Mouse (Mus musculus) MEL (cell line): ENCODE data around the gene Olfr97. TPM values are rescaled to one million over a fixed set of nuclear protein-coding genes. Genes with fewer than 3 reads are reported as not detected.
A peak's percentile ranks its signal among the peaks of the same experiment; 100 is the strongest.

Source experiments
- DNase-seq: peaks from one replicate; pipeline ENCODE4 v3.0.0; 2011; ENCODE audit warnings: low read depth, low spot score
- H3K27ac ChIP-seq: 2 replicates; pipeline ENCODE4 v1.5.1; 2012; ENCODE audit warnings: low read depth, mild to moderate bottlenecking, control low read depth, low read length, moderate library complexity; ENCODE audit not compliant: control insufficient read depth
- H3K27me3 ChIP-seq, 2 experiments: fragments of 150-350 bp in 1 of 2; sonication (generic) in 1 of 2; 2 replicates each; pipeline ENCODE4 v1.6.1; 2012; ENCODE audit warnings: low read length in 2 of 2, mild to moderate bottlenecking in 2 of 2, improper control_type of control experiment in 1 of 2, moderate library complexity in 1 of 2; ENCODE audit not compliant: insufficient read depth in 2 of 2, control insufficient read depth in 1 of 2
- H3K36me3 ChIP-seq, 2 experiments: 2 replicates each; pipeline ENCODE4 v1.6.1; 2012 to 2014; ENCODE audit warnings: low read length in 2 of 2, improper control_type of control experiment in 1 of 2, inconsistent platforms in 1 of 2, mild to moderate bottlenecking in 1 of 2; ENCODE audit not compliant: insufficient read depth in 2 of 2, control insufficient read depth in 1 of 2
- H3K4me1 ChIP-seq, 2 experiments: fragments of 150-350 bp in 1 of 2; sonication (generic) in 1 of 2; 2 replicates each; pipeline ENCODE4 v1.6.1; 2012; ENCODE audit warnings: low read length in 2 of 2, improper control_type of control experiment in 1 of 2, mild to moderate bottlenecking in 1 of 2; ENCODE audit not compliant: insufficient read depth in 2 of 2, control insufficient read depth in 1 of 2
- H3K4me3 ChIP-seq, 2 experiments: fragments of 150-350 bp in 1 of 2; sonication (generic) in 1 of 2; 2 replicates each; pipeline ENCODE4 v1.5.1; 2012; ENCODE audit warnings: low read depth in 2 of 2, low read length in 2 of 2, mild to moderate bottlenecking in 2 of 2, moderate library complexity in 2 of 2, control low read depth in 1 of 2, improper control_type of control experiment in 1 of 2; ENCODE audit not compliant: control insufficient read depth in 1 of 2, insufficient read depth in 1 of 2
- H3K79me2 ChIP-seq: 2 replicates; pipeline ENCODE4 v1.6.1; 2012; ENCODE audit warnings: mild to moderate bottlenecking, low read length, moderate library complexity; ENCODE audit not compliant: control insufficient read depth, poor library complexity, insufficient read depth
- H3K9ac ChIP-seq: 2 replicates; pipeline ENCODE4 v1.6.1; 2012; ENCODE audit warnings: low read depth, mild to moderate bottlenecking, control low read depth, low read length, moderate library complexity; ENCODE audit not compliant: control insufficient read depth, poor library complexity, severe bottlenecking
- H3K9me3 ChIP-seq: fragments of 150-350 bp; sonication (generic); replicated peaks from 2 replicates; pipeline ENCODE4 v1.6.1; 2012; ENCODE audit warnings: mild to moderate bottlenecking, low read length, improper control_type of control experiment, moderate library complexity; ENCODE audit not compliant: insufficient read depth
- BHLHE40 ChIP-seq: IDR thresholded peaks from 2 replicates; pipeline ENCODE4 v1.6.1; 2012; ENCODE audit warnings: low read depth, mild to moderate bottlenecking, inconsistent platforms, low read length, improper control_type of control experiment, borderline replicate concordance
- CHD1 ChIP-seq: IDR thresholded peaks from 2 replicates; pipeline ENCODE4 v1.6.1; 2012; ENCODE audit warnings: low read depth, mild to moderate bottlenecking, inconsistent platforms, low read length, improper control_type of control experiment
- CHD2 ChIP-seq: IDR thresholded peaks from 2 replicates; pipeline ENCODE4 v1.6.1; 2011; ENCODE audit warnings: low read length, improper control_type of control experiment
- E2F4 ChIP-seq: IDR thresholded peaks from 2 replicates; pipeline ENCODE4 v1.6.1; 2011; ENCODE audit warnings: low read depth, low read length, improper control_type of control experiment, borderline replicate concordance
- EP300 ChIP-seq, 2 experiments: IDR thresholded peaks; 2 replicates each; pipeline ENCODE4 v1.6.1; 2011; ENCODE audit warnings: improper control_type of control experiment in 2 of 2, low read length in 2 of 2, low read depth in 1 of 2, mild to moderate bottlenecking in 1 of 2
- ETS1 ChIP-seq: IDR thresholded peaks from 2 replicates; pipeline ENCODE4 v1.6.1; 2012; ENCODE audit warnings: low read depth, mild to moderate bottlenecking, inconsistent platforms, low read length, improper control_type of control experiment, moderate library complexity
- GABPA ChIP-seq: IDR thresholded peaks from 2 replicates; pipeline ENCODE4 v1.6.1; 2012; ENCODE audit warnings: low read depth, mild to moderate bottlenecking, inconsistent platforms, low read length, improper control_type of control experiment, moderate library complexity
- GATA1 ChIP-seq: IDR thresholded peaks from 2 replicates; pipeline ENCODE4 v1.6.1; 2011; ENCODE audit warnings: low read depth, low read length, improper control_type of control experiment
- JUND ChIP-seq: IDR thresholded peaks from 2 replicates; pipeline ENCODE4 v1.6.1; 2011; ENCODE audit warnings: low read depth, mild to moderate bottlenecking, improper control_type of control experiment, low read length
- MAFK ChIP-seq: IDR thresholded peaks from 2 replicates; pipeline ENCODE4 v1.6.1; 2011; ENCODE audit warnings: low read depth, mild to moderate bottlenecking, low read length, improper control_type of control experiment, borderline replicate concordance
- MAX ChIP-seq: IDR thresholded peaks from 2 replicates; pipeline ENCODE4 v1.6.1; 2011; ENCODE audit warnings: low read length, improper control_type of control experiment
- MAZ ChIP-seq: IDR thresholded peaks from 2 replicates; pipeline ENCODE4 v1.6.1; 2012; ENCODE audit warnings: low read depth, mild to moderate bottlenecking, inconsistent platforms, low read length, improper control_type of control experiment
- MYC ChIP-seq: IDR thresholded peaks from 2 replicates; pipeline ENCODE4 v1.6.1; 2011; ENCODE audit warnings: low read depth, mild to moderate bottlenecking, low read length, improper control_type of control experiment, moderate library complexity
- RAD21 ChIP-seq: IDR thresholded peaks from 2 replicates; pipeline ENCODE4 v1.6.1; 2011; ENCODE audit warnings: mild to moderate bottlenecking, low read depth, low read length, improper control_type of control experiment
- SIN3A ChIP-seq: IDR thresholded peaks from 2 replicates; pipeline ENCODE4 v1.6.1; 2012; ENCODE audit warnings: low read length, improper control_type of control experiment, inconsistent platforms
- SMC3 ChIP-seq: IDR thresholded peaks from 2 replicates; pipeline ENCODE4 v1.6.1; 2011; ENCODE audit warnings: low read depth, low read length, improper control_type of control experiment
- TCF12 ChIP-seq: IDR thresholded peaks from 2 replicates; pipeline ENCODE4 v1.6.1; 2014; ENCODE audit warnings: low read depth, mild to moderate bottlenecking, inconsistent platforms, low read length, improper control_type of control experiment, moderate library complexity
- USF1 ChIP-seq: IDR thresholded peaks from 2 replicates; pipeline ENCODE4 v1.6.1; 2014; ENCODE audit warnings: low read depth, mild to moderate bottlenecking, inconsistent platforms, low read length, improper control_type of control experiment, moderate library complexity
- USF2 ChIP-seq, 2 experiments: IDR thresholded peaks; 2 replicates each; pipeline ENCODE4 v1.6.1; 2011 to 2012; ENCODE audit warnings: improper control_type of control experiment in 2 of 2, low read length in 2 of 2, borderline replicate concordance in 1 of 2, inconsistent platforms in 1 of 2, low read depth in 1 of 2, mild to moderate bottlenecking in 1 of 2; ENCODE audit not compliant: insufficient read depth in 1 of 2
- ZC3H11A ChIP-seq: IDR thresholded peaks from 2 replicates; pipeline ENCODE4 v1.6.1; 2012; ENCODE audit warnings: low read depth, mild to moderate bottlenecking, inconsistent platforms, low read length, improper control_type of control experiment
- ZMIZ1 ChIP-seq: IDR thresholded peaks from 2 replicates; pipeline ENCODE4 v1.6.1; 2012; ENCODE audit warnings: low read depth, mild to moderate bottlenecking, inconsistent platforms, low read length, improper control_type of control experiment, moderate library complexity
- ZNF384 ChIP-seq: IDR thresholded peaks from 2 replicates; pipeline ENCODE4 v1.6.1; 2012; ENCODE audit warnings: low read depth, mild to moderate bottlenecking, inconsistent platforms, low read length, improper control_type of control experiment
- polyA plus RNA-seq, 2 experiments: library from polyadenylated mRNA; stranded (reverse) in 1 of 2; unstranded in 1 of 2; fragments of >175 nt in 1 of 2; fragments of >200 nt in 1 of 2; gene quantifications; 2 replicates each; pipeline versions ENCODE4 v1.2.1 to v1.2.4; 2012; ENCODE audit warnings: low replicate concordance in 2 of 2, low read depth in 1 of 2; ENCODE audit not compliant: insufficient read length in 2 of 2, insufficient read depth in 1 of 2, missing spikeins in 1 of 2
- total RNA-seq: library from RNA; depleted of rRNA; stranded (reverse); fragments of 300-350 nt; gene quantifications from 2 replicates; pipeline ENCODE4 v1.2.3, GENCODE M21; 2012

The Olfr97 gene
- total and polyA plus RNA-seq, 3 experiments: not detected

DNA sequence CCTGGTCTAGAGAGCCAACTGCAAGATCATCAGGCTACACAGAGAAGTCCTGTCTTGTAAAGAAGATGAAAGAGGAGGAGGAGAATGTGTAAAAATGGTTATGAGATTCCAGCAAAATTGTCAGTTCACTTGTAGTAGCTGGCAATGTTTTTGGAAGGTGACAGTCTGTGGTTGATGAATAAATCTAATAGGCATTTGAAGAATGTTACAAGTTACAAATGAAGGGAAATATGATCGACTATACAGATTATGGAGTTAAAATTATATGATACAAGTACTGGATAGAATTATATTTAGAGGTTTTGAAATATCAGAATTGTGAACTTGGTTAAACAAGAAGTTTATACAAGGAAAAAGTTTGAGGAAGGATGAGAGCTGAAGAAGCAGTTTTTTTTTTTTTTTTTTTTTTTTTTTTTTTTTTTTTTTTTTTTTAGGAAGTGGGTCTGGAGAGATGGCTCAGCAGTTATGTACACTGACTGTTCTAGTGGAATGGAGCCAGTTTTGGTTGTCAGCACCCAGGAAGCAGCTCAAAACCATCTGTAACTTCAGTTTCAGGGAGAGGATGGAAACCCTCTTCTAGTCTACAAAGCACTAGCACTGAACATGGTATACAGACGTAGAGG, 38.6 kb upstream of the Olfr97 start:
- Histone ChIP-seq H3K36me3 (no peaks in the 10 kb centered on the region; a peak in 1 of 4 replicates), H3K27me3 (no peaks in the 10 kb centered on the region), H3K79me2 (no peaks in the 10 kb centered on the region), H3K9me3 (no peaks in the 10 kb centered on the region), H3K4me1 (peaks cover 0 to 6% of the 10 kb centered on the region in 2 experiments; a peak in 1 of 4 replicates), H3K27ac (no peak overlapping the region), H3K9ac (no peak overlapping the region), H3K4me3 (no peak overlapping the region)
- peak; percentile 22 for DNase-seq
- TF ChIP-seq ETS1 (peak; percentile 26; the same call in 1 of the 2 replicates), MYC (no peak), ZNF384 (peak; percentile 90), CHD1 (no peak)

DNA sequence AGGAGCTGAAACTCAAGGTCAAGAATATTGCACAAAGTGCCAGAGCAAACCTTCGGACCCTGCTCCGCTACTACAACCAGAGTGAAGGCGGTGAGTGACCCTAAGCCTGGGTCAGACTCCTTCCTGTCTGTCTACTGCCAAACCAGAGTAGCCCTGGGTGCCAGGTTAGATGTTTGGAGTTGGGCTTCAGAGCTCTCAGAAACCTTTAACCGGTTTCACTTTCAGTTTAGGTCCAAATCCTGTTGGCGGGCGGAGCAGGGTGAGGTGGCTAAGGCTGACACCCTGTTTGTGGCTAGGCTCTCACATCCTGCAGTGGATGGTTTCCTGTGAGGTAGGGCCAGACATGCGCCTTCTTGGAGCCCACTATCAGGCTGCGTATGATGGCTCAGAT, 33.6 kb upstream of the Olfr97 start:
- Histone ChIP-seq H3K4me3 (peak overlapping the region; percentile 82 to 100), H3K36me3 (no peaks in the 10 kb centered on the region; a peak in 1 of 4 replicates), H3K27me3 (no peaks in the 10 kb centered on the region), H3K79me2 (no peaks in the 10 kb centered on the region; the same call in 1 of the 2 replicates), H3K9me3 (no peaks in the 10 kb centered on the region), H3K27ac (no peak overlapping the region), H3K4me1 (peaks cover 0 to 8% of the 10 kb centered on the region in 2 experiments; a peak in 1 of 4 replicates), H3K9ac (peak overlapping the region; percentile 55)
- DNase-seq: peak; percentile 39
- TF ChIP-seq RAD21 (no peak), GABPA (no peak), BHLHE40 (no peak), ETS1 (peak; percentile 63), E2F4 (0 out of 2 replicates have a peak, but pooled peaks have one; percentile 11)

DNA sequence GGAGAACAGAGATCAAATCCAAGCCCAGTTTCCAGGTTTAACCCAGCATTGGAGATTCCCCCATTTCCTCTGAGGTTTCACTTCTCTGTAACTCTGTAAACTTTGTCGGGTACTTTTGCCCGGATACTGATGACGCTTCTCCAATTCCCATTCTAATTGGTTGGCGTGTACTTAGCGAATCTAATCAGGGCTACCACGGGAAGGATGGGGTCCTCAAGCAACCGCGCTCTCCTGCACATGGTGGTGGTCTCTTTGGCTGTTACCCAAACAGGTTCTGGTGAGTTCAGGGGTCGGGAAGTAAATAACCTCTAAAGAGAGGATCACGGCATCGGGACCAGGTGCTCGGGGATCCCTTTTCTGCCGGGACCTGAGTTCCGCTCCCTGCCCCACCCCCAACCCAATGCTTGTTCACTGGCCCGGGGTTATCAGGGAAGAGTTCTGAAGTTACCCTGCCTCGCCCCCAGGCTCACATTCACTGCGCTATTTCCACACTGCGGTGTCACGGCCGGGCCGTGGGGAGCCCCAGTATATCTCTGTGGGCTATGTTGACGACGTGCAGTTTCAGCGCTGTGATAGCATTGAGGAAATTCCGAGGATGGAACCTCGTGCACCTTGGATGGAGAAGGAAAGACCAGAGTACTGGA, 33.0 kb upstream of the Olfr97 start, which contains the start of gene H2-M3:
Gene H2-M3, plus strand, starts transcription at position 163 of the 644 bp plus-strand sequence.
- Histone ChIP-seq H3K9ac (peak within 1 kb of the TSS; percentile 55), H3K4me1 (peaks cover 0 to 8% of the 10 kb centered on the region in 2 experiments; a peak in 1 of 4 replicates), H3K79me2 (no peaks in the 10 kb centered on the region; the same call in 1 of the 2 replicates), H3K9me3 (no peaks in the 10 kb centered on the region), H3K36me3 (no peaks in the 10 kb centered on the region; a peak in 1 of 4 replicates), H3K4me3 (peak within 1 kb of the TSS; percentile 82 to 100), H3K27me3 (no peaks in the 10 kb centered on the region), H3K27ac (no peak within 1 kb of the TSS)
- DNase-seq: peak; percentile 91
- TF ChIP-seq BHLHE40: peak; percentile 46
- TF ChIP-seq MAFK: 0 out of 2 replicates have a peak, but pooled peaks have one; percentile 20
- TF ChIP-seq GATA1: peak; percentile 44; the same call in 1 of the 2 replicates
- TF ChIP-seq E2F4: 0 out of 2 replicates have a peak, but pooled peaks have one; percentile 8
- TF ChIP-seq USF1: no peak
- no peak for TF ChIP-seq SMC3
- TF ChIP-seq MAZ: no peak
- peak; percentile 44; the same call in 1 of the 2 replicates for TF ChIP-seq MAX
- TF ChIP-seq ETS1: peak; percentile 20; the same call in 1 of the 2 replicates
- no peak for TF ChIP-seq JUND
- no peak for TF ChIP-seq ZMIZ1
- 0 out of 2 replicates have a peak, but pooled peaks have one; percentile 6 for TF ChIP-seq ZC3H11A
- TF ChIP-seq USF2 (IDR thresholded peaks at IDR 0.05; ENCODE audit: borderline replicate concordance in 1 of 2, insufficient read depth in 1 of 2, low read depth in 1 of 2, low read length in 2 of 2): no peak
- TF ChIP-seq EP300 (IDR thresholded peaks at IDR 0.05; ENCODE audit: low read depth in 1 of 2, low read length in 2 of 2): peak in 1 of 2 experiments; percentile 11; a peak in 1 of 4 replicates
- peak; percentile 94 for TF ChIP-seq CHD2
- peak; percentile 30 for TF ChIP-seq SIN3A
- TF ChIP-seq MYC: no peak
- 0 out of 2 replicates have a peak, but pooled peaks have one; percentile 5 for TF ChIP-seq TCF12
